Mouse (Mus musculus): ENCODE results near the gene Akap9. TPM values are rescaled to one million over a fixed set of nuclear protein-coding genes. Genes with fewer than 3 reads are reported as not detected.

Akap9 gene
- polyA plus RNA-seq, 1 experiment from 2014 or later, result 103 TPM

GRCm38 (mm10) chr5:3922350-3922749 is 5.5 kb upstream of the Akap9 start:
- no peak overlapping the region for H3K4me3 ChIP-seq (ENCODE audit: low read depth, low read length)
- H3K9ac ChIP-seq (ENCODE audit: low read length), result no peak overlapping the region
- TF ChIP-seq CTCF (IDR thresholded peaks at IDR 0.05; ENCODE audit: low read depth), result no peak
- TF ChIP-seq EP300 (optimal IDR thresholded peaks at IDR 0.05), result no peak
- no peaks in the 10 kb centered on the region for H3K4me1 ChIP-seq (replicated peaks; ENCODE audit: control insufficient read depth, insufficient read depth)
- 81% methylated on average over 2 of the region's 2 CpGs for WGBS
- H3K9me3 ChIP-seq (ENCODE audit: control insufficient read depth, low read length), result no peaks in the 10 kb centered on the region
- H3K27me3 ChIP-seq (ENCODE audit: control insufficient read depth, insufficient read depth, low read length), result no peaks in the 10 kb centered on the region
- no peak overlapping the region for H3K27ac ChIP-seq (replicated peaks)
- H3K36me3 ChIP-seq (ENCODE audit: control insufficient read depth, insufficient read depth, low read length), result no peaks in the 10 kb centered on the region
- H3K4me2 ChIP-seq (replicated peaks; ENCODE audit: low read depth), result no peak overlapping the region
- ATAC-seq (ENCODE audit: low FRiP score, low TSS enrichment), result no peak
- DNase-seq (ENCODE audit: low spot score), result no peak

DNA sequence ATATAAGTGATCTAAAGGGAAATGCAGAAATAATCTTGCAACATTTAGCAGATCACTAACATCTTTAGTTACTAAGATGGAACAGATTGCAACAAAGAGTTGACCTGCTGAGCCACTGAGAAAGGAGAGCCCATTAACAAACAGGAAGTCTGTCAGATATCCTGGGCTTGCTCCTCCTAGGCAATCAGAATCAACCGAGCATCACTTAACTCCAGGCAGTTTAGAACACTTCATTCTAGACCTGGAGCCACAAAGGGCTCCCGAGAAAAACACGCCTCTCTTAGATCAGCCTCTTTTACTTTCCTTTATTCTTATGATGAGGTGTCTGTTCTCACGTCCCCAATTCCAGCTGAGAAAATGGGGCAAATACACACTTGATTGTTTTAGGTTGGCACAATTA is 1.2 kb upstream of the Akap9 start:
- Histone ChIP-seq H3K27ac (replicated peaks) (no peak overlapping the region), H3K4me1 (replicated peaks; ENCODE audit: control insufficient read depth, insufficient read depth) (no peaks in the 10 kb centered on the region), H3K4me3 (ENCODE audit: low read depth, low read length) (no peak overlapping the region), H3K4me2 (replicated peaks; ENCODE audit: low read depth) (no peak overlapping the region), H3K9ac (ENCODE audit: low read length) (no peak overlapping the region), H3K36me3 (ENCODE audit: control insufficient read depth, insufficient read depth, low read length) (no peaks in the 10 kb centered on the region), H3K9me3 (ENCODE audit: control insufficient read depth, low read length) (no peaks in the 10 kb centered on the region), H3K27me3 (ENCODE audit: control insufficient read depth, insufficient read depth, low read length) (no peaks in the 10 kb centered on the region)
- WGBS, result 51% methylated on average over 4 of the region's 4 CpGs
- DNase-seq (ENCODE audit: low spot score), result no peak
- no peak for ATAC-seq (ENCODE audit: low FRiP score, low TSS enrichment)
- no peak for TF ChIP-seq CTCF (IDR thresholded peaks at IDR 0.05; ENCODE audit: low read depth)
- no peak for TF ChIP-seq EP300 (optimal IDR thresholded peaks at IDR 0.05)

DNA sequence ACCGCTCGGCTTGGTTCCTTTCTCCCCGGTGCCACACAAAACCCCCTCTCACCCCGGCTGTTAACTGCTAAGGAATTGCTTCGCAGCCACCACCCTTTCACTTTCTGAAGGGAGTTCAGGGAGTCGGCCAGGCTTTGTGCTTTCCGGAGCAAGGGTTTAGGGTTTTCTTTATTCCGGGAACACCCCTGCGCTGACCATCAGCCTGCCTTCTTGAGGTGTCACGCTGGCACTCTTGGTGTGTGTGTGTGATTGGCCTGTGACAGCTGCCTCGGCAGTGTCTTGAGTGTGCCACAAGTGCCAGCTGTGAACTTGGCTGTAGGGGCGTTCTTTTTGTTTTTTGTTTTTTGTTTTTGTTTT is 814 bp downstream of the Akap9 start:
- under 1% methylated on average over 12 of the region's 12 CpGs for WGBS
- Histone ChIP-seq H3K4me3 (ENCODE audit: low read depth, low read length) (peak overlapping the region; percentile 82), H3K4me1 (replicated peaks; ENCODE audit: control insufficient read depth, insufficient read depth) (no peaks in the 10 kb centered on the region), H3K27ac (replicated peaks) (peak overlapping the region; percentile 92), H3K36me3 (ENCODE audit: control insufficient read depth, insufficient read depth, low read length) (no peaks in the 10 kb centered on the region), H3K9ac (ENCODE audit: low read length) (peak overlapping the region; percentile 84), H3K9me3 (ENCODE audit: control insufficient read depth, low read length) (no peaks in the 10 kb centered on the region), H3K4me2 (replicated peaks; ENCODE audit: low read depth) (peak overlapping the region; percentile 85), H3K27me3 (ENCODE audit: control insufficient read depth, insufficient read depth, low read length) (no peaks in the 10 kb centered on the region)
- peak; percentile 71 for ATAC-seq (ENCODE audit: low FRiP score, low TSS enrichment)
- TF ChIP-seq CTCF (IDR thresholded peaks at IDR 0.05; ENCODE audit: low read depth) (no peak), EP300 (optimal IDR thresholded peaks at IDR 0.05) (no peak)
- DNase-seq (ENCODE audit: low spot score), result peak; percentile 59

- no peak overlapping the region for H3K4me3 ChIP-seq (ENCODE audit: low read depth, low read length)
- DNase-seq (ENCODE audit: low spot score) (no peak), ATAC-seq (ENCODE audit: low FRiP score, low TSS enrichment) (no peak)
- no peaks in the 10 kb centered on the region for H3K9me3 ChIP-seq (ENCODE audit: control insufficient read depth, low read length)
- H3K36me3 ChIP-seq (ENCODE audit: control insufficient read depth, insufficient read depth, low read length), result no peaks in the 10 kb centered on the region
- H3K27ac ChIP-seq (replicated peaks), result no peak overlapping the region
- no peak overlapping the region for H3K9ac ChIP-seq (ENCODE audit: low read length)
- no peak overlapping the region for H3K4me2 ChIP-seq (replicated peaks; ENCODE audit: low read depth)
- WGBS, result 60% methylated on average over 5 of the region's 5 CpGs
- H3K27me3 ChIP-seq (ENCODE audit: control insufficient read depth, insufficient read depth, low read length), result no peaks in the 10 kb centered on the region
- no peaks in the 10 kb centered on the region for H3K4me1 ChIP-seq (replicated peaks; ENCODE audit: control insufficient read depth, insufficient read depth)
- no peak for TF ChIP-seq EP300 (optimal IDR thresholded peaks at IDR 0.05)
These were observed 2.9 kb downstream of the Akap9 start for GRCm38 (mm10) chr5:3930760-3931159.

GRCm38 (mm10) chr5:3931636-3932035 is 3.8 kb downstream of the Akap9 start:
- H3K4me2 ChIP-seq (replicated peaks; ENCODE audit: low read depth), result no peak overlapping the region
- no peaks in the 10 kb centered on the region for H3K36me3 ChIP-seq (ENCODE audit: control insufficient read depth, insufficient read depth, low read length)
- no peak for TF ChIP-seq EP300 (optimal IDR thresholded peaks at IDR 0.05)
- no peak; the same call in 1 of the 2 replicates for TF ChIP-seq CTCF (IDR thresholded peaks at IDR 0.05; ENCODE audit: low read depth)
- no peaks in the 10 kb centered on the region for H3K27me3 ChIP-seq (ENCODE audit: control insufficient read depth, insufficient read depth, low read length)
- DNase-seq (ENCODE audit: low spot score) (no peak), ATAC-seq (ENCODE audit: low FRiP score, low TSS enrichment) (no peak)
- H3K4me3 ChIP-seq (ENCODE audit: low read depth, low read length), result no peak overlapping the region
- H3K27ac ChIP-seq (replicated peaks), result no peak overlapping the region
- no peak overlapping the region for H3K9ac ChIP-seq (ENCODE audit: low read length)
- WGBS, result 84% methylated on average over 3 of the region's 3 CpGs
- H3K4me1 ChIP-seq (replicated peaks; ENCODE audit: control insufficient read depth, insufficient read depth), result no peaks in the 10 kb centered on the region
- no peaks in the 10 kb centered on the region for H3K9me3 ChIP-seq (ENCODE audit: control insufficient read depth, low read length)

GRCm38 (mm10) chr5:3933551-3933950 is 5.7 kb downstream of the Akap9 start:
- no peaks in the 10 kb centered on the region for H3K27me3 ChIP-seq (ENCODE audit: control insufficient read depth, insufficient read depth, low read length)
- H3K36me3 ChIP-seq (ENCODE audit: control insufficient read depth, insufficient read depth, low read length), result no peaks in the 10 kb centered on the region
- DNase-seq (ENCODE audit: low spot score), result no peak
- no peak overlapping the region for H3K4me2 ChIP-seq (replicated peaks; ENCODE audit: low read depth)
- H3K4me3 ChIP-seq (ENCODE audit: low read depth, low read length), result no peak overlapping the region
- no peak overlapping the region for H3K9ac ChIP-seq (ENCODE audit: low read length)
- H3K4me1 ChIP-seq (replicated peaks; ENCODE audit: control insufficient read depth, insufficient read depth), result no peaks in the 10 kb centered on the region
- H3K27ac ChIP-seq (replicated peaks), result no peak overlapping the region
- no peaks in the 10 kb centered on the region for H3K9me3 ChIP-seq (ENCODE audit: control insufficient read depth, low read length)
- whole genome bisulfite sequencing, result 95% methylated on average over 3 of the region's 3 CpGs
- ATAC-seq (ENCODE audit: low FRiP score, low TSS enrichment), result no peak
- TF ChIP-seq CTCF (IDR thresholded peaks at IDR 0.05; ENCODE audit: low read depth), result no peak
- no peak for TF ChIP-seq EP300 (optimal IDR thresholded peaks at IDR 0.05)
